Mouse (Mus musculus): Measurements from ENCODE around the gene Hist1h3e. TPM values are rescaled to one million over a fixed set of nuclear protein-coding genes. Genes with fewer than 3 reads are reported as not detected.
"Not testable (repeated sequence)": the region's sequence is repeated elsewhere in the genome, so short reads cannot be mapped to it uniquely, and the experiment has no call there.

Gene Hist1h3e
- polyA plus RNA-seq, 1 experiment from 2014 or later: 2.0 TPM

DNA sequence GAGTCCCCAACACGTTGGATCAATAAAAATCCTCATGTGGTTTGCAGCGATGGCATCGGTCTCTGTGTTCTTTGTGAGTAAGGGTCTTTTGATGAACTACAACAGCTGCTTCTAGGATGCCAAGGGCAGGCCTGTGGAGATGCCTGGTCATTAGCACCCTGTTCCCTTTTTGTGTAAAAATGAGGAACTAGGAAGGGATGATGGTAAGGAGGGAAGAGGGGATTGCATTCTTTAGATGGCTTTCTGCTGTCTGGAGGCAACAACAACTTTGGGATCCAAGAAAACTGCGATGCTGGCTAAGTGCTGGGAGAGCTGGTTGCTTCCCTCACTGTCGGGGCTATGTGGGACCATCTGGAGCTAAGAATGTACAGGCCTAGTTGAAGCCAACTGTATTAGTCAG is 23.9 kb downstream of the Hist1h3e start:
- H3K27ac ChIP-seq (replicated peaks in 1 of 2; ENCODE audit: control insufficient read depth in 1 of 2, insufficient read depth in 1 of 2, low read depth in 2 of 2, low read length in 2 of 2): no peak overlapping the region
- H3K36me3 ChIP-seq (ENCODE audit: control insufficient read depth, insufficient read depth, low read length): no peaks in the 10 kb centered on the region
- 87% methylated on average over 5 of the region's 5 CpGs for WGBS
- no peak overlapping the region for H3K4me2 ChIP-seq (ENCODE audit: low read length)
- no peak overlapping the region for H3K4me3 ChIP-seq (ENCODE audit: control insufficient read depth in 1 of 2, insufficient read depth in 1 of 2, low read depth in 1 of 2, low read length in 2 of 2)
- no peaks in the 10 kb centered on the region for H3K9me3 ChIP-seq (ENCODE audit: control insufficient read depth, low read length)
- no peak for ATAC-seq (ENCODE audit: insufficient number of reproducible peaks, insufficient read depth, low FRiP score, low read depth)
- H3K9ac ChIP-seq (ENCODE audit: low read length): no peak overlapping the region
- no peaks in the 10 kb centered on the region for H3K27me3 ChIP-seq (ENCODE audit: control insufficient read depth, insufficient read depth, low read length)
- peaks cover 0 to 20% of the 10 kb centered on the region in 2 experiments; a peak in 3 of 4 replicates for H3K4me1 ChIP-seq (ENCODE audit: control insufficient read depth in 2 of 2, insufficient read depth in 2 of 2, low read length in 2 of 2)

DNA sequence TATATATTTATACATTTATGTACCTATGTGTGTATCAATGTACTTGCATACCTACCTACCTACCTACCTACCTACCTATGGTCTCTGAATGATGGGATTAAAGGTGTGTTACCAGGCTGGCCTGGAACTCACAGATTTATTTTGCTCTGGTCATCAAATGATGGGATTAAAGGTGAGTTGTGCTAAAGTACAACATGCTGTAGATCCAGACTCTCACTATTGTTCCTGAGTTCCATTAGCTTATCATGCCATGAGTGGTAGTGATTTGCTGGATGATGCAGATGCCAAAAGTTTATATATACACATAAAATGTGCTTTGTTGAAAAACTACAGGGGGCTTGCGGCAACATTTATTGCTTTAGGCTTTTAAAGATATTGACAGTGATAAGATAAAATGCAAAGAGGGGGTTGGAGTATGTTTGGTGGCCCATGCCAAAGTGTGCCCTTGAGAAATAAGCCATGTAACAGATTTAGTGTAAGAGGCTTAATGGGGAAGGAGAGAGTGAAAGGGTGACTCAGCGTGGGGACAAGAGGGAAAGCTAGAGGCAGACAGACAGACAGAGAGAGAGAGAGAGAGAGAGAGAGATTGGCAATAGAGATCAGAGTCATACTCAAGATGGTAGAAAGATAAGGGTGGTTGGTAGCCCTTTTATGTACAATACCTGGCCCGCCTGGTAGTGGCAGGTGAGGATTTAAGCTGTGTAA is 25.0 kb downstream of the Hist1h3e start:
- no peaks in the 10 kb centered on the region for H3K9me3 ChIP-seq (ENCODE audit: control insufficient read depth, low read length)
- ATAC-seq (ENCODE audit: insufficient number of reproducible peaks, insufficient read depth, low FRiP score, low read depth): no peak
- no peaks in the 10 kb centered on the region for H3K27me3 ChIP-seq (ENCODE audit: control insufficient read depth, insufficient read depth, low read length)
- WGBS: 80% methylated on average over 3 of the region's 3 CpGs
- H3K4me3 ChIP-seq (ENCODE audit: control insufficient read depth in 1 of 2, insufficient read depth in 1 of 2, low read depth in 1 of 2, low read length in 2 of 2): peak overlapping the region in 1 of 2 experiments; percentile 48; a peak in 2 of 4 replicates
- no peaks in the 10 kb centered on the region for H3K36me3 ChIP-seq (ENCODE audit: control insufficient read depth, insufficient read depth, low read length)
- H3K4me2 ChIP-seq (ENCODE audit: low read length): peak overlapping the region; percentile 71
- no peak overlapping the region for H3K27ac ChIP-seq (replicated peaks in 1 of 2; ENCODE audit: control insufficient read depth in 1 of 2, insufficient read depth in 1 of 2, low read depth in 2 of 2, low read length in 2 of 2)
- H3K4me1 ChIP-seq (ENCODE audit: control insufficient read depth in 2 of 2, insufficient read depth in 2 of 2, low read length in 2 of 2): peaks cover 5 to 28% of the 10 kb centered on the region in 2 experiments
- H3K9ac ChIP-seq (ENCODE audit: low read length): peak overlapping the region; percentile 78; the same call in 1 of the 2 replicates

DNA sequence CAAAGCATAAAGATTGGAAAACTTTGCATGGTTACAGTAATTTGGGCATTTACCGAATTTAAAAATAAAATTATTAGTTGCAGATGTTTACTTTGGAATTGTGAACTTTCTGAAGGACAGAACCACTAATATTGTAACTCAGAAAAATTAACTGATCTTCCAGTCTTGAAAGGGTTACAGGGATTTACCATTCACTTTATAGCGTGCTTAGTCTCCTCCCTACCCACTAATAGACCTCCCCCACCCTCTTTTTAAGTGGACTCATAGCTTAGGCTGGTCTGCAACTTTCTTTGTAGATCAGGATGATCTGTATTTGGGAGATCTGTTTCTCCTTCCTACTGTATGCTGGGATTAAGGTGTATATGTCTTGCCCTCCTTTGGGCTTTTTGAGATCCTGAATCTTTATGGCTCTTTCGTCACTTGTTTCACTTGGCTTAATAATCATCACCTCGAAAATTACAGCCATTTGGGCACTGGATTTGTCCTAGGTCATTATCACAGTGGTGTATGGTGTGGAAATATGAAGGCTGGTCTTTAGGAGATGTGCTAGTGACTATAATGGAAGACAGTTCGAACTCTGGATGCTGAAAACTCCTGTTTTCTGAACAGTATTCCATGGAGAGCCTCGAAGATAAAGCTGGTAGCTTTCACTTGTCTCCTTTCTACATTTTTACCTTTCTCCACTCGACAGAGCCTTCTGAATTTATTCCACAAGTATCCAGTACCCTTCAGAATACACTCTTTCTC is 25.9 kb downstream of the Hist1h3e start:
- 23% methylated on average over 7 of the region's 7 CpGs for WGBS
- Histone ChIP-seq H3K9me3 (ENCODE audit: control insufficient read depth, low read length) (no peaks in the 10 kb centered on the region), H3K4me3 (ENCODE audit: control insufficient read depth in 1 of 2, insufficient read depth in 1 of 2, low read depth in 1 of 2, low read length in 2 of 2) (peak overlapping the region; percentile 8 to 48; a peak in 3 of 4 replicates), H3K27ac (replicated peaks in 1 of 2; ENCODE audit: control insufficient read depth in 1 of 2, insufficient read depth in 1 of 2, low read depth in 2 of 2, low read length in 2 of 2) (peak overlapping the region in 1 of 2 experiments; percentile 77; a peak in 1 of 4 replicates), H3K27me3 (ENCODE audit: control insufficient read depth, insufficient read depth, low read length) (no peaks in the 10 kb centered on the region), H3K4me1 (ENCODE audit: control insufficient read depth in 2 of 2, insufficient read depth in 2 of 2, low read length in 2 of 2) (peaks cover 5 to 30% of the 10 kb centered on the region in 2 experiments), H3K9ac (ENCODE audit: low read length) (peak overlapping the region; percentile 78), H3K4me2 (ENCODE audit: low read length) (peak overlapping the region; percentile 71), H3K36me3 (ENCODE audit: control insufficient read depth, insufficient read depth, low read length) (no peaks in the 10 kb centered on the region)
- no peak for ATAC-seq (ENCODE audit: insufficient number of reproducible peaks, insufficient read depth, low FRiP score, low read depth)

DNA sequence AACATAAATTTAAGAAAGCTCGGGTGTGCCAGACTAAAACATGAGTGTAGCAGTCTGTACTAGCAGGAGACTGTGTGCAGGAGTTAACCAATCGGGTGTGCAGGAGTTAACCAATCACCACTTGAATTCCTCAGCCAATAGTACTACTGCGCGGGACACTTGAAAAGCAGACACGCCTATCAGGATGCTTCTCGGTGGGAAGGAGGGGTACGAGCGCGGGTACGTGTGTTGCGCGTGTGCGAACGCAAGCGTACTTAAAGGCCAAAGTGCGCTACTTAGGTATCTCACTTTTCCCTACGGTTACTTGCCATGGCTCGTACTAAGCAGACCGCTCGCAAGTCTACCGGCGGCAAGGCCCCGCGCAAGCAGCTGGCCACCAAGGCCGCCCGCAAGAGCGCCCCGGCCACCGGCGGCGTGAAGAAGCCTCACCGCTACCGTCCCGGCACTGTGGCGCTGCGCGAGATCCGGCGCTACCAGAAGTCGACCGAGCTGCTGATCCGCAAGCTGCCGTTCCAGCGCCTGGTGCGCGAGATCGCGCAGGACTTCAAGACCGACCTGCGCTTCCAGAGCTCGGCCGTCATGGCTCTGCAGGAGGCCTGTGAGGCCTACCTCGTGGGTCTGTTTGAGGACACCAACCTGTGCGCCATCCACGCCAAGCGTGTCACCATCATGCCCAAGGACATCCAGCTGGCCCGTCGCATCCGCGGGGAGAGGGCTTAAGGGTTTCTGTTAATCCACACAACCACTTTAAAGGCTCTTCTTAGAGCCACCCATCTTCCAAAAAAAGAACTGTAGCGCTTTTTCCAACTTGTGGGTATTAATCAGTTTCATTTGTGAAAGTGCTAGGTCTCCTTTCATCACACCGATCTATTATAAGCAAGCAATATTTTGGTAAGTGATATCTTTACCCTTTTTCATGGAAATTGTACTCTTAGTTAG is 26.8 kb downstream of the Hist1h3e start, which contains the start of gene Hist1h3g:
Gene Hist1h3g, plus strand, starts transcription at position 286 of the 939 bp plus-strand sequence.
- Histone ChIP-seq H3K27ac (replicated peaks in 1 of 2; ENCODE audit: control insufficient read depth in 1 of 2, insufficient read depth in 1 of 2, low read depth in 2 of 2, low read length in 2 of 2) (peak within 1 kb of the TSS; percentile 68 to 95), H3K4me1 (ENCODE audit: control insufficient read depth in 2 of 2, insufficient read depth in 2 of 2, low read length in 2 of 2) (peaks cover 5 to 30% of the 10 kb centered on the region in 2 experiments), H3K9ac (ENCODE audit: low read length) (peak within 1 kb of the TSS; percentile 78), H3K4me3 (ENCODE audit: control insufficient read depth in 1 of 2, insufficient read depth in 1 of 2, low read depth in 1 of 2, low read length in 2 of 2) (peak within 1 kb of the TSS; percentile 48 to 51), H3K4me2 (ENCODE audit: low read length) (peak within 1 kb of the TSS; percentile 71)
- H3K9me3 ChIP-seq (ENCODE audit: control insufficient read depth, low read length); H3K36me3 ChIP-seq (ENCODE audit: control insufficient read depth, insufficient read depth, low read length); H3K27me3 ChIP-seq (ENCODE audit: control insufficient read depth, insufficient read depth, low read length): not testable (repeated sequence)
- under 1% methylated on average over 37 of the region's 62 CpGs for WGBS
- peak; percentile 85 for ATAC-seq (ENCODE audit: insufficient number of reproducible peaks, insufficient read depth, low FRiP score, low read depth)

DNA sequence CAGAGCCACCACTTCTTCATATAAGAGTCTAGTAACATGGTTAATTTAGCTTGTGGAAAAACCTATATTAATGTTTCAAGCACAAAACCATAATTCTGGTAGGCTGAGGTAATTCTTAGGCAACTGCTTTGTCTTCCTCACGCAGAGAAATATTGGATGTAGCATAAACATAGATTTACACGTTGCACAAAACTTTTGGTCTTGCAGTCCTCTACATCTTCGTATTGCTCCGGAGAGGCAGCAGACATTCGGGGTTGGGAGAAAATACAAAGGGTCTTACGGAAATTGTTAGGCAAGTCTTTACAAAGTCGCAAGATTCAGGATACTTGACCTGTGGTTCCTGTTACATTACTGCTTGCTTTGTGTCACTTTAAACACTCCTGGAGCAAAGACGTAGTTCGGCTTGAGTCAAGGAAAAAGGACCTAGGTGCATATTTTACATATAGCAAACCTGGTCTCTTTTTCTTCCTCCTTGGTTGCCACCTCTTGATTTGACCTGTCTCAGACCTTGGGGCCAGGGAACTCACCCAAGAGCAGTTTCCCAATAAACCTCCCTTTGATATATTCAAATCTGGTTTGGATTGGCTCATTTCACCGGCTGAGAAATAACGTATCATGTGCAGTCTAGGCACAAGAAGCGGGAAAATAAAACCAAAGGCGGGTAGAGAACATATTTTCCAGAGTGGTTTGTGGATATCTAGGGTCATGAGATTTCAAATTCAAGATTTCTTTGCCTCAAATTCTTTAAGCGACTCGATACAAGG is 27.6 kb downstream of the Hist1h3e start:
- Histone ChIP-seq H3K4me3 (ENCODE audit: control insufficient read depth in 1 of 2, insufficient read depth in 1 of 2, low read depth in 1 of 2, low read length in 2 of 2) (peak overlapping the region; percentile 24 to 48; a peak in 3 of 4 replicates), H3K27me3 (ENCODE audit: control insufficient read depth, insufficient read depth, low read length) (no peaks in the 10 kb centered on the region), H3K9ac (ENCODE audit: low read length) (peak overlapping the region; percentile 71), H3K36me3 (ENCODE audit: control insufficient read depth, insufficient read depth, low read length) (no peaks in the 10 kb centered on the region), H3K4me1 (ENCODE audit: control insufficient read depth in 2 of 2, insufficient read depth in 2 of 2, low read length in 2 of 2) (peaks cover 5 to 30% of the 10 kb centered on the region in 2 experiments), H3K9me3 (ENCODE audit: control insufficient read depth, low read length) (no peaks in the 10 kb centered on the region), H3K4me2 (ENCODE audit: low read length) (peak overlapping the region; percentile 71), H3K27ac (replicated peaks in 1 of 2; ENCODE audit: control insufficient read depth in 1 of 2, insufficient read depth in 1 of 2, low read depth in 2 of 2, low read length in 2 of 2) (peak overlapping the region; percentile 68 to 95)
- WGBS: 1% methylated on average over 15 of the region's 15 CpGs
- ATAC-seq (ENCODE audit: insufficient number of reproducible peaks, insufficient read depth, low FRiP score, low read depth): no peak

DNA sequence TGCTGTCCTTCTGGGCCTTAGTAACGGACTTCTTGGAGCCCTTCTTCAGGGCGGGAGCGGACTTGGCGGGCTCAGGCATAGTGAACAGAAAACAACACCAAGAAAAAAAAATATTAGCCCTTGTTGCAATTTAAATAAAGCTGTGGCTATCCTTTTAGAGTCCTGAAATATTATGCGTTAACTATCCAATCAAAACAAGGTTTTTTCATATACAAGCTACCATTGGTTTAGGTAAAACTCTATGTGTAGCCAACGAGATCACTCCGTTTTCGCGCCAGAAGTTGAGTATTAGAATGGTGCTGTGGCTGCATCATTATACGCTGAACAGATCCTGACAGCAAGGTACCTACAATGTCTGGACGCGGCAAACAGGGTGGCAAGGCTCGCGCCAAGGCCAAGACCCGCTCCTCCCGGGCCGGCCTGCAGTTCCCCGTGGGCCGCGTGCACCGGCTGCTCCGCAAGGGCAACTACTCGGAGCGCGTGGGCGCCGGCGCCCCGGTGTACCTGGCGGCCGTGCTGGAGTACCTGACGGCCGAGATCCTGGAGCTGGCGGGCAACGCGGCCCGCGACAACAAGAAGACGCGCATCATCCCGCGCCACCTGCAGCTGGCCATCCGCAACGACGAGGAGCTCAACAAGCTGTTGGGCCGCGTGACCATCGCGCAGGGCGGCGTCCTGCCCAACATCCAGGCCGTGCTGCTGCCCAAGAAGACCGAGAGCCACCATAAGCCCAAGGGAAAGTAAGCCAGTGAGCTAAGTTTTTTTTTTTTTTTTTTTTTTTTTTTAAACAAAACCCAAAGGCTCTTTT is 28.4 kb downstream of the Hist1h3e start, which contains the start of gene Hist1h2af:
Gene Hist1h2af, plus strand, starts transcription at position 347 of the 808 bp plus-strand sequence.
- under 1% methylated on average over 23 of the region's 53 CpGs for WGBS

More for the DNA sequence above, 28.4 kb downstream of the Hist1h3e start, which contains the start of gene Hist1h2af:
- Histone ChIP-seq H3K4me1 (ENCODE audit: control insufficient read depth in 2 of 2, insufficient read depth in 2 of 2, low read length in 2 of 2) (peaks cover 8 to 35% of the 10 kb centered on the region in 2 experiments), H3K4me2 (ENCODE audit: low read length) (peak within 1 kb of the TSS; percentile 71), H3K27ac (replicated peaks in 1 of 2; ENCODE audit: control insufficient read depth in 1 of 2, insufficient read depth in 1 of 2, low read depth in 2 of 2, low read length in 2 of 2) (peak within 1 kb of the TSS; percentile 89 to 95), H3K9ac (ENCODE audit: low read length) (peak within 1 kb of the TSS; percentile 71), H3K4me3 (ENCODE audit: control insufficient read depth in 1 of 2, insufficient read depth in 1 of 2, low read depth in 1 of 2, low read length in 2 of 2) (peak within 1 kb of the TSS; percentile 36 to 48)
- not testable (repeated sequence) for H3K27me3 ChIP-seq (ENCODE audit: control insufficient read depth, insufficient read depth, low read length); ATAC-seq (ENCODE audit: insufficient number of reproducible peaks, insufficient read depth, low FRiP score, low read depth); H3K36me3 ChIP-seq (ENCODE audit: control insufficient read depth, insufficient read depth, low read length); H3K9me3 ChIP-seq (ENCODE audit: control insufficient read depth, low read length)

Measured in heart, embryonic 14.5 days (tissue).